Mouse (Mus musculus) myocyte (in vitro differentiated cells): Measurements from ENCODE around the gene Zkscan7. TPM values are rescaled to one million over a fixed set of nuclear protein-coding genes. Genes with fewer than 3 reads are reported as not detected.

Experiments used
- polyA plus RNA-seq: library from polyadenylated mRNA; unstranded; fragments of >200 nt; fragmentation: generic; extraction: Trizol; gene quantifications from one replicate; pipeline ENCODE4 v1.2.1, GENCODE M21; 2012; ENCODE audit warnings: missing spikeins

Gene Zkscan7
- polyA plus RNA-seq, 1 experiment, result 0.95 TPM

Other genes with a start within 250 kb of the Zkscan7 start
- not detected for gene Topaz1, start 138.3 kb upstream of the Zkscan7 start, polyA plus RNA-seq
- gene Tcaim, start 80.1 kb upstream of the Zkscan7 start, polyA plus RNA-seq, result 2.6 TPM
- 0.20 TPM for gene Gm35549, start 41.6 kb upstream of the Zkscan7 start, polyA plus RNA-seq
- gene Zfp445, start 19.7 kb upstream of the Zkscan7 start, polyA plus RNA-seq, result 10.0 TPM
- gene Zfp105, start 37.4 kb downstream of the Zkscan7 start, polyA plus RNA-seq, result not detected
- 4.7 TPM for gene 1110059G10Rik, start 65.3 kb downstream of the Zkscan7 start, polyA plus RNA-seq
- gene Kif15, start 65.4 kb downstream of the Zkscan7 start, polyA plus RNA-seq, result 3.8 TPM
- 6.4 TPM for gene Tmem42, start 135.6 kb downstream of the Zkscan7 start, polyA plus RNA-seq
- 0.25 TPM for gene Tgm4, start 149.0 kb downstream of the Zkscan7 start, polyA plus RNA-seq
- gene Zdhhc3, start 227.5 kb downstream of the Zkscan7 start, polyA plus RNA-seq, result 44.0 TPM
- 28.2 TPM for gene Exosc7, start 227.5 kb downstream of the Zkscan7 start, polyA plus RNA-seq